Mouse (Mus musculus) small intestine, adult 2 months (tissue): Measurements from ENCODE around the gene Ccdc186. TPM values are rescaled to one million over a fixed set of nuclear protein-coding genes. Genes with fewer than 3 reads are reported as not detected.
A peak's percentile ranks its signal among the peaks of the same experiment; 100 is the strongest.

Experiments
- H3K27ac ChIP-seq: fragments of 200-500 bp; 2 replicates; pipeline ENCODE4 v1.5.1; 2012; ENCODE audit warnings: low read depth, low read length, control low read depth, inconsistent platforms; ENCODE audit not compliant: insufficient read depth
- H3K27me3 ChIP-seq: fragments of 200-500 bp; 2 replicates; pipeline ENCODE4 v1.6.1; 2012; ENCODE audit warnings: mild to moderate bottlenecking, moderate library complexity, low read length, inconsistent platforms; ENCODE audit not compliant: control insufficient read depth, insufficient read depth
- H3K36me3 ChIP-seq: fragments of 200-500 bp; 2 replicates; pipeline ENCODE4 v1.6.1; 2012; ENCODE audit warnings: mild to moderate bottlenecking, low read length, control low read depth, inconsistent platforms; ENCODE audit not compliant: control insufficient read depth, insufficient read depth
- H3K4me1 ChIP-seq: fragments of 200-500 bp; 2 replicates; pipeline ENCODE4 v1.6.1; 2012; ENCODE audit warnings: low read length, inconsistent platforms, mixed read lengths; ENCODE audit not compliant: control insufficient read depth, insufficient read depth, insufficient read length
- H3K4me3 ChIP-seq: fragments of 200-500 bp; 2 replicates; pipeline ENCODE4 v1.5.1; 2012; ENCODE audit warnings: low read depth, mild to moderate bottlenecking, control low read depth, inconsistent platforms, low read length, moderate library complexity
- CTCF ChIP-seq: fragments of 200-500 bp; IDR thresholded peaks from 2 replicates; pipeline ENCODE4 v1.5.1; 2012; ENCODE audit warnings: low read depth, mild to moderate bottlenecking, control low read depth, inconsistent platforms, low read length, moderate library complexity, mixed read lengths; ENCODE audit not compliant: insufficient replicate concordance, insufficient read length; ENCODE audit errors: extremely low read depth
- POLR2A ChIP-seq: fragments of 200-500 bp; IDR thresholded peaks from 2 replicates; pipeline ENCODE4 v1.6.1; 2012; ENCODE audit warnings: low read depth, mild to moderate bottlenecking, control low read depth, inconsistent platforms, low read length, moderate library complexity
- WGBS: fragments of 180-500 bp; shearing (Covaris S2); methylation state at CpG from one replicate; pipeline ENCODE4 v1.1.7; 2018; 5-methylcytosine and 5-hydroxymethylcytosine counted together
- polyA plus RNA-seq: library from polyadenylated mRNA; depleted of rRNA; stranded (reverse); fragments of >200 nt; gene quantifications from 2 replicates; pipeline ENCODE4 v1.2.3, GENCODE M21; 2012

The Ccdc186 gene
- polyA plus RNA-seq, 1 experiment = 3.4 TPM

GRCm38 (mm10) chr19:56830163-56830562 lies 8.2 kb upstream of the Ccdc186 start:
- TF ChIP-seq CTCF (no peak), POLR2A (no peak)
- H3K4me3 ChIP-seq = no peak overlapping the region
- 87% methylated on average over 4 of the region's 4 CpGs for WGBS

GRCm38 (mm10) chr19:56829267-56829666 lies 7.3 kb upstream of the Ccdc186 start:
- no peak overlapping the region for H3K4me3 ChIP-seq

More at GRCm38 (mm10) chr19:56830163-56830562, 8.2 kb upstream of the Ccdc186 start:
- no peak overlapping the region for H3K27ac ChIP-seq
- no peaks in the 10 kb centered on the region for H3K36me3 ChIP-seq
- no peaks in the 10 kb centered on the region for H3K27me3 ChIP-seq
- H3K4me1 ChIP-seq = peaks cover 2% of the 10 kb centered on the region

DNA sequence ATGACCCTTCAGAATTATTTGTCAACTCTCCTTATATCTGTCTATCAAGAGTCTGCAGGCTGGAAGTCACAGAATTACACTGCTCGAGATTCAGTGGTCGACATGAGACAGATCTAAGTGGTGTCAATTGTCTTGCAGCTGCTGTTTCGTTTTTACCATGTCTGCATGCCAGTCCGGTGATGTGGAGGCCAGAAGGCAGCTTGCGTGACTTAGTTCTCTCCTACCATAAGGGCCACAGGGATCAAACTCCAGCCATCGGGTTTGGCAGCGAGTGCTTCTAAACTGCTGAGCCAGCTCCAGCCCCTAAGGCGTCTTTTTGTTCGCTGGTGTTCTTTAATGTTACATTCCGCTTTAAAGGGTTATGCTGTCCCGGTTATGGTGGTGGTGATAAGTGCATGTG lies 6.3 kb upstream of the Ccdc186 start:
- 89% methylated on average over 11 of the region's 11 CpGs for WGBS
- Histone ChIP-seq H3K27me3 (no peaks in the 10 kb centered on the region), H3K36me3 (no peaks in the 10 kb centered on the region), H3K27ac (no peak overlapping the region), H3K4me3 (no peak overlapping the region), H3K4me1 (no peaks in the 10 kb centered on the region; the same call in 1 of the 2 replicates)
- TF ChIP-seq CTCF (no peak), POLR2A (no peak)

More at GRCm38 (mm10) chr19:56829267-56829666, 7.3 kb upstream of the Ccdc186 start:
- TF ChIP-seq POLR2A = no peak
- TF ChIP-seq CTCF = no peak
- 54% methylated on average over 9 of the region's 9 CpGs for WGBS
- H3K36me3 ChIP-seq = no peaks in the 10 kb centered on the region
- H3K4me1 ChIP-seq = no peaks in the 10 kb centered on the region; the same call in 1 of the 2 replicates
- no peak overlapping the region for H3K27ac ChIP-seq
- no peaks in the 10 kb centered on the region for H3K27me3 ChIP-seq

- H3K4me3 ChIP-seq = peak within 1 kb of the TSS; percentile 33
- no peaks in the 10 kb centered on the region; the same call in 1 of the 2 replicates for H3K4me1 ChIP-seq
- H3K27me3 ChIP-seq = no peaks in the 10 kb centered on the region
- H3K27ac ChIP-seq = no peak within 1 kb of the TSS
- H3K36me3 ChIP-seq = no peaks in the 10 kb centered on the region
- WGBS = 47% methylated on average over 44 of the region's 44 CpGs
- TF ChIP-seq POLR2A (no peak), CTCF (no peak)
Measured at GRCm38 (mm10) chr19:56826047-56826631, 4.1 kb upstream of the Ccdc186 start, which contains the start of gene Tdrd1. Tdrd1 (plus strand) TSS chr19:56826209.

DNA sequence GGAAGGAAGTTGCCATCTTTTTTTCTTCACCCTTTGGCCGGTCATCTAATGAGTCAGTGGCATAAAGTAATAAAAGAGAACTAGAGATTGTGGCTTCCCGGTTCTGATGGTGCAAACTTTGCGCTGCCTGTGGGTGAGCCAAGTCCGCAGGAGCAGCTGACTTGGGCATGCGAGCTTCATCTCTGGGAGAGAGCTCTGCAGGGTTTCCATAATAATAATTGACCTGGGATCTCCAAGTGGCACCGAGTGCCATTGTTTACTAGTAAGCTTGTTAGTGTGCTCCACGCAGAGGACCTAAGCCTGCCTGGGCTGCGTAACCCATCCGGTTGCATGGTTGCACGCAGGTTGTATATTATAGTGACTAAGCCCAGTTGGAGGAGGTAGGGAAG lies 452 bp upstream of the Ccdc186 start:
- Histone ChIP-seq H3K27me3 (no peaks in the 10 kb centered on the region), H3K4me3 (peak overlapping the region; percentile 97), H3K27ac (peak overlapping the region; percentile 88), H3K4me1 (peaks cover 10% of the 10 kb centered on the region), H3K36me3 (no peaks in the 10 kb centered on the region)
- no peak for TF ChIP-seq CTCF
- TF ChIP-seq POLR2A = no peak
- WGBS = 5% methylated on average over 10 of the region's 10 CpGs

- Histone ChIP-seq H3K4me3 (peak overlapping the region; percentile 97), H3K36me3 (no peaks in the 10 kb centered on the region), H3K4me1 (peaks cover 20% of the 10 kb centered on the region; the same call in 1 of the 2 replicates), H3K27me3 (no peaks in the 10 kb centered on the region), H3K27ac (peak overlapping the region; percentile 89)
- 3% methylated on average over 22 of the region's 22 CpGs for WGBS
- TF ChIP-seq POLR2A (no peak), CTCF (no peak)
Measured at GRCm38 (mm10) chr19:56821040-56821797, 771 bp downstream of the Ccdc186 start.
